Mouse (Mus musculus): ENCODE results near the gene Trim34b. TPM values are rescaled to one million over a fixed set of nuclear protein-coding genes. Genes with fewer than 3 reads are reported as not detected.

The Trim34b gene
- 1.1 and 1.8 TPM in 2 replicates for polyA plus RNA-seq (2012; ENCODE audit: low replicate concordance)

GRCm38 (mm10) chr7:104329171-104329570, at the start of gene Trim34b:
Trim34b (plus strand) TSS chr7:104329471.

GRCm38 (mm10) chr7:104287576-104288443, 41.5 kb upstream of the Trim34b start, which contains the start of gene Trim5:
Trim5 (minus strand) TSS chr7:104288094.

GRCm38 (mm10) chr7:104315369-104316080, 13.7 kb upstream of the Trim34b start, which contains the start of gene Trim12a:
Trim12a (minus strand) TSS chr7:104315466.

GRCm38 (mm10) chr7:104352717-104353599, 23.7 kb downstream of the Trim34b start, which contains the start of gene Trim12c:
Trim12c (minus strand) TSS chr7:104353362.

GRCm38 (mm10) chr7:104369736-104370414, 40.6 kb downstream of the Trim34b start, which contains the start of gene Trim30b:
Trim30b (minus strand) TSS chr7:104369884.

Other genes starting within 250 kb of the Trim34b start
- gene Olfr645, start 244.0 kb upstream of the Trim34b start, polyA plus RNA-seq (2012; ENCODE audit: low replicate concordance) = not detected in 2 replicates
- gene Olfr646, start 224.6 kb upstream of the Trim34b start, polyA plus RNA-seq (2012; ENCODE audit: low replicate concordance) = not detected in 2 replicates
- not detected in 2 replicates for gene Ubqln5, start 199.6 kb upstream of the Trim34b start, polyA plus RNA-seq (2012; ENCODE audit: low replicate concordance)
- not detected in 2 replicates for gene Olfr643, start 192.1 kb upstream of the Trim34b start, polyA plus RNA-seq (2012; ENCODE audit: low replicate concordance)
- not detected in 2 replicates for gene Ubqln3, start 186.2 kb upstream of the Trim34b start, polyA plus RNA-seq (2012; ENCODE audit: low replicate concordance)
- not detected in 2 replicates for gene Ubqlnl, start 178.9 kb upstream of the Trim34b start, polyA plus RNA-seq (2012; ENCODE audit: low replicate concordance)
- not detected in 2 replicates for gene Olfm5, start 164.6 kb upstream of the Trim34b start, polyA plus RNA-seq (2012; ENCODE audit: low replicate concordance)
- gene Olfr648, start 146.1 kb upstream of the Trim34b start, polyA plus RNA-seq (2012; ENCODE audit: low replicate concordance) = not detected in 2 replicates
- not detected in 2 replicates for gene Olfr649, start 133.5 kb upstream of the Trim34b start, polyA plus RNA-seq (2012; ENCODE audit: low replicate concordance)
- gene Trim6, start 110.7 kb upstream of the Trim34b start, polyA plus RNA-seq (2012; ENCODE audit: low replicate concordance) = 0.12 TPM in 1 of 2 replicates, not detected in the other
- 0.55 and 1.2 TPM in 2 replicates for gene Trim34a, start 85.0 kb upstream of the Trim34b start, polyA plus RNA-seq (2012; ENCODE audit: low replicate concordance)
- 0.04 TPM in 1 of 2 replicates, not detected in the other for gene Trim5, start 41.4 kb upstream of the Trim34b start, polyA plus RNA-seq (2012; ENCODE audit: low replicate concordance)
- not detected in 2 replicates for gene Trim12a, start 14.0 kb upstream of the Trim34b start, polyA plus RNA-seq (2012; ENCODE audit: low replicate concordance)
- 3.5 and 6.5 TPM in 2 replicates for gene Trim12c, start 23.9 kb downstream of the Trim34b start, polyA plus RNA-seq (2012; ENCODE audit: low replicate concordance)
- 0.52 and 0.56 TPM in 2 replicates for gene Trim30b, start 40.4 kb downstream of the Trim34b start, polyA plus RNA-seq (2012; ENCODE audit: low replicate concordance)
- gene Trim30c, start 71.4 kb downstream of the Trim34b start, polyA plus RNA-seq (2012; ENCODE audit: low replicate concordance) = 0.10 and 0.26 TPM in 2 replicates
- 7.1 and 19.8 TPM in 2 replicates for gene Trim30a, start 135.7 kb downstream of the Trim34b start, polyA plus RNA-seq (2012; ENCODE audit: low replicate concordance)
- 0.07 and 0.16 TPM in 2 replicates for gene Trim30d, start 178.4 kb downstream of the Trim34b start, polyA plus RNA-seq (2012; ENCODE audit: low replicate concordance)
- not detected in 2 replicates for gene Olfr651, start 220.7 kb downstream of the Trim34b start, polyA plus RNA-seq (2012; ENCODE audit: low replicate concordance)
- gene Olfr652, start 231.4 kb downstream of the Trim34b start, polyA plus RNA-seq (2012; ENCODE audit: low replicate concordance) = not detected in 2 replicates
- gene Olfr653, start 247.8 kb downstream of the Trim34b start, polyA plus RNA-seq (2012; ENCODE audit: low replicate concordance) = not detected in 2 replicates